Mouse (Mus musculus): ENCODE measurements around the gene Spesp1.

The Spesp1 gene

DNA sequence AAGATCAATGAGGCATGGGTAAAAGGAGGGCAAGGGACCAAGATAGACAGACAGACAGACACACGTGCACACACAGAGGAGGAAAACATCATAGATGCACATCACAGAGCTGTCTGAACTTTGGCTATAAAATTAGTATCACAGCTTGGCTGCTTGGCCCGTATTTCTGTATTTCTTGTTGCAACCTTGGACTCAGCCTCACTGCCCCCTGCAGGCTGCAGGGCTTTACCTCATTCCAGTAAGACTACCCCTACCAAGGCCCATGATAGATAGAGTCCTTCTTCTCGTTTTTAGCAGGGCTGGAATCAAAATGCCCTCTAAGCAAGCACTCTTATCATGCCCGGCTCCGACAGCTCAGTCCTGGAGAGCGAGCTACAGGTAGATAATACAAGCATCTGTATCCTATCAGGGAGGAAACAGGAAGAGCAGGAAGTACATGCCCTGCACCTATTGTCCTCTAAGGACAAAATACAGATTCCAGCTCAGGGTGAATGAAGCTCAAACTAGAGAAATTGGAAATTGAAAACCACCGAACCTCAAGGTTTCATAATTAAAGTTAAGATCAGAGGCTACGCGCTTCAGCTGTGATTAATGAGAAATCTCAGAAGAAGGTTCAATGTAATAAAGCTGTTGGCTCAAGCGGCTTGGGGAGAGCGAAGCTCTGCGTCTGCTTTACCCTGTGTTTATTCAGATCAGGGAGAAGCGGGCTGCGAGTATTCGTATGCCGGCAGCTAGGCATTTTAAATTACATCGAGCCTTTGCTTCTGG is 36.2 kb downstream of the Spesp1 start:
- DNase-seq = peak; percentile 11

DNA sequence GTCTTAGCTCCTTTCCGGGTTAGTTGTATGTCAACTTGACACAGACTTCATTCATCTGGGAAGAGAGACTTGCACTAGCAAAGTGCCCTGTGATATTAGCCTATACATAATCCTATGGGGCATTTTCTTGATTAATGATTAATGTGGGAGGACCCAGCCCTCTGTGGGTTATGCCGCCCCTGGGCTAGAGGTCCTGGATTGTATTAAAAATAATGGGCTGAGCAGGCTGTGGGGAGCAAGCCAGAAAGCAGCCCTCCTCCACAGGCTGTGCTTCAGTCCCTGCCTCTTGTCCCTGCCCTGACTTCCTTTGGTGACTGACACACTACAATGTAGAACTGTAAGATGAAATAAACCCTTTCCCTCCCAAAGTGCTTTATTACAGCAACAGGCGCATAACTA is 37.4 kb downstream of the Spesp1 start:
- DNase-seq = no peak

DNA sequence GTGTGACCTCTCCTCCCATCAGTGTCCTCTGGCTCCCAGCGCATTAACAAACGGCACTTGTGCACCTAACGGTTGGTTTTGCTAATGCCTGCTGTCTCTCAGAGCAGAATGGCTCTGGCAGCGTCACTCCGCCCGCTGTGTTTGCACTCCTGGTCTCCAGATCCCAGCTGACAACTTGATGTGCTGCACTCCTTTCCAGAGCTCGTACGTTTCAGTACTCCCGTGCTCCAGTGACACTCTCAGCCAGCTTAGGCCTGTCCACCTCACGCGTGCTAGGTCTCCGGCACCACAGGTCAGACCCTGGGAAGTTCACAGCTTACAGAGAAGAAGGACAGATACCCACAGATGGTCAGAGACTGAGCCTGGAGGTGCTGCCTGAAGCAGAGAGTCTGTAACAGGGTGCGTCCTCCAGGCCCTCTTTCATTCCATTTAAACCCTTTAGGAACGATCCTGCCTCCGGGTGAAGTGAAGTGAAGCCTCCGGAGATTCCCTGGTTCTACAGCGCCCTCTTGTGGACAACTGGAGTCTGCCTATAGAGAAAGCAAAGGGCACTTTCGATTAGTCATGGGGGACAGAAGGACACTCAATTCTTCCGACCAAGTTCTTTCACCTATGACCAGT is 37.9 kb downstream of the Spesp1 start:
- peak; percentile 73 for DNase-seq

DNA sequence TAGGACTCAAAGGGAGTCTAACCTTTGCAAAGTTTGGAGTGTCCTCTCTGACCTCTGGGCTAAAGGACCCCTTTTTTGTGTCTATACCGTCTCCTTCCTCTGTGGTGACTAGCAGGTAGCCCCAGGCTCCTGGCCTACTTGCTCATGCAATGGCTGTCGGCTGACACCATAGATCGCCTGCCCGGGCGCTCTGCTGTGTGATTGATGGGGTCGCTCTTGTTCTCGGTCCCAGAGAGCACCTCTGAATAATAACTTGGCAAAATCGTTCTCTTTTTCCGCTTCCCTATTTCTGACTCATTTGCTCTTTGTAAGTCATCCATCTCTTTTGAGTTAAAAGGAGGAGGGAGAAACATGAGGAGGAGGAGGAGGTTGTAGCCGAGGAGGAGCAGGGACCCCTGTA is 42.0 kb downstream of the Spesp1 start:
- no peak for DNase-seq

DNA sequence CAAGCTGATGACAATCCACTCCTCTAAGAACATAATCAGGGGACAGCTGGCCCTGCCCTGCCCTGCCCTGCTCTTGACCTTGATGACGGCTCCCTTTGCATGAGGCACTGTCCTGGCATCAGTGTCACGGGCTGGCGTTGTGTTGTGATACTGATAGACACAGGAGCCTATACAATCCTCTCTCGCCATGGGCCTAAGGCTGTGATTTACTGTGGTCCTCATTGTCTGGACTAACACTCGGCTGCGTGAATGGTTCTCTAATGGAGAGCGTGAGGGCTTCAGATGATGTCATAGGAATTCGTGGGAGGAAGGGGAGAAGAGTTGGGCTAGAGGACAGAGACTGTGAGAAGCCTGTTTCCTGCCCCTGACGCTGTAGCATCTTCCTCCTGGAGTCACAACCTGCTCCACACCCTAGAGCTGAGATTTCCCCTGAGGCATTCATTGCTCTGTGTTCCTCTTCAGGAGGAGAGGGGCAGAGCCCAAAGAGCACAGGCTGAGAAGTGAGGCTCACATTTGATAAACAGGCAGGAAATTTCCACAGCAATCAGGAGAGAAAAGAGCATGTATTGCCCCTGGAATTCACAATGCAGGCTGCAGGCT is 44.5 kb downstream of the Spesp1 start:
- DNase-seq = no peak

DNA sequence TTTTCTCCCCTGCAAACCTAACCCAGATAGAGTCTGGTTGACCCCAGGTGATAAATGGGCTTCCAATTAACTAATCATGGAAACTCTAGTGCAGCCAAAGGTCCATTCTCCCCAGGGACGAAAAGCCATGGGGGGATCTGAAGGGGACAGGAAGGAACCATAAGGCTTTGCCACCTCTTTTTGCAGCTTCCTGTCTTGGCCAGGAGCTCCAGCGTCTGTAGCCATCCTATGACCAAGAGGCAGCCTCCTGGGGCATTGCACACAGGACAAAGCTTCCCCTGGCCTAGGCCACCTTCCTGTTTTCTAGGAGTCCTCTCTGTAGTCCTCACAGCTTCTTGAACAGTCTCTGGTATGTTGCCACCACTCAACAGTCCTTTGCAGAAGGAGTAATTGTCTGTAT is 46.5 kb downstream of the Spesp1 start:
- no peak for DNase-seq

DNA sequence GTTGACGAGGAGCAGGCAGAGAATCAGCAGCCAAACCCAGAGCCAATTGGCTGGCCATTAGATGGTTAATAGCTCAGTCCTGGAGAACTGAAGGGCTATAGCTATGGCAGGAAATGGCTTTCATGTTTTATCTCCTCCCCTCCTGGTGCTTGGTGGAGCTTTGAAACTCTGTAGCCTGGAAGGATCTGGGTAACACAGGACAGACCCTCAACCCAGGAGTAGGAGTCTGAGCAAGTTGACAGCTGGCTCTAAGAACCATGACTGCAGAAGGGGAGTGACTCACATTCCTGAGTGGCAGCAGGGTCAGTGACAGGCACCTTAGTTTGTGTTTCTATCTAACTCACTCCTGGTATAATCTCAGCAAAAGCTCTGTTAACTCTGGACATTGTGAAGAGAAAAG is 49.4 kb downstream of the Spesp1 start:
- DNase-seq = no peak

DNA sequence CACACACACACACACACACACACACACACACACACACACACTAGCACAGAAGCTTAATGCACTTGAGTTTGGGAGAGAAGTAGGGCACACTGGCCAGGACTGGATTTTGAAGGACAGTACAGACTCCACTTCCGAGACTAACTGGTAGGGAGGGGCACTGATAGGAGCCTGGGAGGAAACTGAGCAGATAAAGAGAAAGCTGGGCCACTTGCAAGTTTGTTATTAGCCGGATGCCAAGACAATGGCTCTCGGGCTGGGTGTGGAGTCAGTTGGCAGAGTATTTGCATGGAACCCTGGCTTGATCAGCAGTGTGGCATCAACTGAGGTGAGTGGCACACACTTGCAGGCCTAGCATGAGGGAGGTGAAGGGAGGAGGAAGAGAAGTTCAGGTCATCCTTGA is 51.0 kb downstream of the Spesp1 start:
- no peak for DNase-seq

DNA sequence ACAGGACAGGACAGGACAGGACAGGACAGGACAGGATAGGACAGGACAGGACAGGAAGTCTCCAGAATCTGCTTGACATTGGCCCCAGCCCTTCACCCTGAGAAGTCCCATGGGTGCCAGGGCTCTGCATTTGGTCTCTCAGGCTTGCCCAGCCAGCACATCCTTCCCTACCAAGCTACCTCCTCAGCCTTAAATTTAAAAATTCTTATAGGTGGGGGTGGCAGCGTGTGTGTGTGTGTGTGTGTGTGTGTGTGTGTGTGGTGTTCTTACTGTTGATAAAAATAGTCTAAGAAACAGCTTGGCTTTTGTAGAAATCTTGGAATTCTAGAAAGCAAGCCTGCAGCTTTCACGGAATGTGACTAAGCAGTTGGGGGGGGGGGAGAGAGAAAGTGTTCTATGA is 52.0 kb downstream of the Spesp1 start:
- DNase-seq = no peak

DNA sequence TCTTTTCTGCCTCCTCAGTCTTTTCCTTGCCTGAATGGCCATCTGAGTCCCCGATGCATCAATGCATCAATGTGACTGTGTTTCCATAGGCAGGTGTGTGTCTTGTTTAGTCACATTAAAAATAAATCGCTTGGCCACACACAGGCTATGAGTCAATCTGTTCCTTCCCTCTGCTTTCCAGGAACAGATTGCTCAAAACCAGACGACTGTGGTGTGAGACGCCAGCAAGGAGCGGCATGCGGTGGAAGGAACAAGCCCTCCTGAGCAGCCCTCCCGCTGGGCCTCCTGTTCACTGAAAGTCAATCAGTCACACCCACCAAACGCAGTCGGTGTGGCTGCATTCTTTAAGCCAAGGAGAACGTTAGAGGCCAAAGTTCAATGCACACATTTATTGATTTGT is 59.5 kb downstream of the Spesp1 start:
- peak; percentile 44 for DNase-seq

DNA sequence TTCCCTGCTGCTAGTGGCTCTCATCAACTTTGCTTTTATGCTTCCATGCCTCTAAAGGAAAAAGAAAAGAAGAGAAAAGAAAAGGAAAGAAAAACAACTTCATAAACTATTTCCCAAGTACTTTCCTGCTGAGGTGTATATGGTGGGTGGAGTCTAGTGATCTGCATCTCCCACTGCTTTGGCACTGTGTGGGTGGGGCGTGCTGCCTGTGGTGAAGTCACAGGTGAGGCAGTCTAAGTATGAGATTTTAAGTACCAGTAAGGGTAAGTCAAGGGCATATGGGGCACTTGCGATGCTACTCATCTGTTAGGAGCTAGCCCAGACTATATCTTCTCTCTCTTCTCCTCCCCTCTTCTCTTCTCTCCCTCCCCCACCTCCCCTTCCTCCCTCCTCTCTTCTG is 60.0 kb downstream of the Spesp1 start:
- no peak for DNase-seq

All from cerebellum, adult 11 months (tissue).